7 mouse cellular contexts compared by ENCODE assay signal in the genomic region with DNA sequence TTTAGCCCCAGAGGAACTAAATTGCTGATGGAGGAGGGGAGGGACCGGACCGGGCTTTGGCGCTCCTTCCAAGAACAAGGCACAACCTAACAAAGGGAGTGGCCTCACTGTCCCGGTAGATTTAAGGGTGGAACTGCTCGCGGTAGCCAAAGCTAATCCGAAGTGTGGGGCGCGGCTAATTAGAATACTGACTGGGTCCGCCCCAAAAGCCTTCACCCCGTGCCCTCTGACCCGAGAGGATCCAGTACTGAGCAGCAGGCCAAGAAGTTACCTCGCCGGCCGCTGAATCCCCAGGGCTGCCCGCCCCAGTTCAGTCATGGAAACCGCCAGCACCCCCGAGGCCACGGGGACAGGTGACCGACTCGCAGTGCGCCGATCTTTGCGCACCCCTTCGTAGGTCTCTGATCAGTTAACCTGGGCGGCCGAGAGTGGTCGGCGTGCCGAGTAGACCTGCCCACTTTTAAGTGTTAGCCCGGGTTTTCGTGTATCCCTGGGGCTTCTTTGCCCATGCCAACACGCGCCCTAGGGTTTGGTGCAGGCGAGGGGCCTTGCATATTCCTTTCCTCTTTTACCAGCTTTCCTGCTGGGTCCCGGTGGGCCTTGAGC. TPM values are rescaled to one million over a fixed set of nuclear protein-coding genes. Genes with fewer than 3 reads are reported as not detected.
A peak's percentile ranks its signal among the peaks of the same experiment; 100 is the strongest.
DNase-seq lines count a peak whose midpoint lies in the region; ATAC-seq lines count a peak whose summit lies in the region.

Gene Pym1, plus strand, starts transcription at position 244 of the 606 bp plus-strand sequence.

- peak within 1 kb of the TSS; percentile 82 for H3K4me2 ChIP-seq in intestine, embryonic 16.5 days (ENCODE audit: low read depth, low read length)

- peak; percentile 79 for ATAC-seq in intestine, embryonic 16.5 days

- no peaks in the 10 kb centered on the region for H3K27me3 ChIP-seq in intestine, embryonic 16.5 days (replicated peaks; ENCODE audit: control insufficient read depth, insufficient read depth, low read length)

- peak within 1 kb of the TSS; percentile 68 for H3K4me3 ChIP-seq in intestine, embryonic 16.5 days (ENCODE audit: low read length)

- no peaks in the 10 kb centered on the region for H3K9me3 ChIP-seq in intestine, embryonic 16.5 days (ENCODE audit: control insufficient read depth, low read length)

- H3K27ac ChIP-seq in intestine, embryonic 16.5 days (ENCODE audit: low read length), result peak within 1 kb of the TSS; percentile 98

- 0% methylated on average over 36 of the region's 36 CpGs for WGBS in intestine, embryonic 16.5 days

- H3K36me3 ChIP-seq in intestine, embryonic 16.5 days (ENCODE audit: control insufficient read depth, insufficient read depth, low read length), result no peaks in the 10 kb centered on the region

- peak; percentile 92 for DNase-seq in adrenal gland, adult 2 months
- DNase-seq in embryo, embryonic 11.5 days (ENCODE audit: low read depth, low spot score), result peak; percentile 53
- DNase-seq in gastrocnemius, postnatal 4 days (ENCODE audit: low spot score in 2 of 2), result peak; percentile 28 to 61
- peak in 1 of 2 experiments; percentile 49 for DNase-seq in left cerebral cortex, postnatal 25 days (ENCODE audit: low spot score in 2 of 2)
- peak; percentile 69 for DNase-seq in mesoderm, embryonic 11.5 days (ENCODE audit: low read depth, low spot score)
- peak; percentile 69 for DNase-seq in spleen, adult 12 weeks (ENCODE audit: low spot score)

- H3K9ac ChIP-seq in intestine, embryonic 16.5 days (ENCODE audit: low read depth, low read length), result peak within 1 kb of the TSS; percentile 88

- intact Hi-C loops in left cerebral cortex, postnatal 25 days (cut with DNase I), result loop anchor here (1.0 kb wide), 1 partner anchor 57 kb away; the partner anchor contains the start of genes Dnajc14 and Tmem198b

- peaks cover 19% of the 10 kb centered on the region for H3K4me1 ChIP-seq in intestine, embryonic 16.5 days (ENCODE audit: control insufficient read depth, insufficient read depth, low read length)

RNA-seq across cellular contexts. Expression of gene Pym1, which starts in this region (rescaled TPM):
- total RNA-seq in adrenal gland, adult 2 months (2021), result 10 to 100 TPM; 22.9 to 26.5 TPM
- polyA plus RNA-seq in adrenal gland, adult 2 months (2012; rRNA removed), result 11.5 and 15.5 TPM in 2 replicates
- 10 to 100 TPM; 18.3 to 22.1 TPM for total RNA-seq in gastrocnemius, postnatal 4 days (2021)
- polyA plus RNA-seq in intestine, embryonic 16.5 days (2015; fragmentation: Nextera tagmentation; extraction: Ambion mirVana), result 28.4 and 31.5 TPM in 2 replicates
- total RNA-seq in left cerebral cortex, postnatal 25 days (2021), result 10 to 100 TPM; 28.8 to 29.5 TPM
